In genomic region chr6:86277620-86278019, GRCm38 (mm10) we compare ENCODE assay signal across 25 mouse cellular contexts.
DNase-seq lines count a peak whose midpoint lies in the region; ATAC-seq and TF ChIP-seq lines count a peak whose summit lies in the region.
"Had no signal": no experiment of that assay in that cellular context is flagged by ENCODE, and none has a peak within 500 bp of the region (broad histone marks: within the 10 kb centered on the region; RNA-seq: fewer than 3 reads in every experiment).

No protein-coding gene starts in this region.

- no peaks in the 10 kb centered on the region for H3K9me3 ChIP-seq in stomach, postnatal 0 days (ENCODE audit: control insufficient read depth, low read length)
- H3K9me3 ChIP-seq: embryonic facial prominence, embryonic 15.5 days; forebrain, embryonic 15.5 days; midbrain, embryonic 12.5 days; neural tube, embryonic 15.5 days had no signal

- no peak for TF ChIP-seq EP300 in stomach, postnatal 0 days (optimal IDR thresholded peaks at IDR 0.05)

- no peaks in the 10 kb centered on the region for H3K36me3 ChIP-seq in kidney, adult 2 months (ENCODE audit: control insufficient read depth, insufficient read depth, low read length)
- H3K36me3 ChIP-seq in stomach, postnatal 0 days (ENCODE audit: control insufficient read depth, insufficient read depth, low read length), result no peaks in the 10 kb centered on the region
- H3K36me3 ChIP-seq: embryonic facial prominence, embryonic 15.5 days; forebrain, embryonic 15.5 days; heart, embryonic 13.5 days; midbrain, embryonic 12.5 days; neural tube, embryonic 15.5 days had no signal

- H3K4me3 ChIP-seq in kidney, adult 2 months (ENCODE audit: insufficient read depth, low read depth, low read length), result no peak overlapping the region
- no peak overlapping the region for H3K4me3 ChIP-seq in stomach, postnatal 0 days (ENCODE audit: low read depth, low read length)
- H3K4me3 ChIP-seq: embryonic facial prominence, embryonic 15.5 days; forebrain, embryonic 15.5 days; heart, embryonic 13.5 days; midbrain, embryonic 12.5 days; neural tube, embryonic 15.5 days had no signal

- no peak overlapping the region for H3K27ac ChIP-seq in kidney, adult 2 months (ENCODE audit: insufficient read depth, low read depth, low read length)
- H3K27ac ChIP-seq in stomach, postnatal 0 days (replicated peaks), result no peak overlapping the region
- H3K27ac ChIP-seq: embryonic facial prominence, embryonic 15.5 days; forebrain, embryonic 15.5 days; heart, embryonic 13.5 days; hindbrain, postnatal 0 days; kidney, postnatal 0 days; midbrain, embryonic 12.5 days; neural tube, embryonic 15.5 days had no signal

- 79% methylated on average over 7 of the region's 7 CpGs for WGBS in kidney, adult 2 months
- WGBS in stomach, postnatal 0 days, result 66% methylated on average over 7 of the region's 7 CpGs

- H3K27me3 ChIP-seq in kidney, adult 2 months (replicated peaks; ENCODE audit: control insufficient read depth, insufficient read depth, low read length), result no peaks in the 10 kb centered on the region
- no peaks in the 10 kb centered on the region for H3K27me3 ChIP-seq in stomach, postnatal 0 days (ENCODE audit: control insufficient read depth, insufficient read depth, low read length)
- H3K27me3 ChIP-seq: embryonic facial prominence, embryonic 15.5 days; forebrain, embryonic 15.5 days; heart, embryonic 13.5 days; neural tube, embryonic 15.5 days had no signal

- H3K4me2 ChIP-seq in stomach, postnatal 0 days (replicated peaks; ENCODE audit: low read depth), result no peak overlapping the region
- H3K4me2 ChIP-seq: embryonic facial prominence, embryonic 15.5 days; forebrain, embryonic 15.5 days; heart, embryonic 13.5 days; liver, embryonic 11.5 days; lung, embryonic 14.5 days; midbrain, embryonic 12.5 days; neural tube, embryonic 15.5 days had no signal

- DNase-seq in kidney, adult 2 months, result no peak
- DNase-seq in kidney, adult 11 months, result no peak
- DNase-seq in A20 (ENCODE audit: low read depth, low spot score), result peak; percentile 24
- peak; percentile 70 for DNase-seq in ES-CJ7 (ENCODE audit: low read depth, low spot score)
- no peak for DNase-seq in stomach, postnatal 0 days (ENCODE audit: low spot score)
- DNase-seq in right cerebral cortex, postnatal 10 days (ENCODE audit: low spot score in 2 of 2), result no peak
- DNase-seq: adrenal gland, postnatal 10 days; cerebellum, adult 8-10 months; cerebellum, postnatal 36 days; gastrocnemius, postnatal 14 days; heart, adult 18-20 months; heart, postnatal 14 days; kidney, adult 18-20 months; lung, embryonic 14.5 days; right cerebral cortex, postnatal 14 days; spleen, adult 18-20 months had no signal

- no peak for TF ChIP-seq POLR2A in kidney, adult 2 months (IDR thresholded peaks at IDR 0.05; ENCODE audit: low read depth, low read length)

- H3K4me1 ChIP-seq in kidney, adult 2 months (ENCODE audit: control insufficient read depth, insufficient read depth, low read length), result no peaks in the 10 kb centered on the region
- no peaks in the 10 kb centered on the region for H3K4me1 ChIP-seq in stomach, postnatal 0 days (replicated peaks; ENCODE audit: control insufficient read depth, insufficient read depth)
- H3K4me1 ChIP-seq: embryonic facial prominence, embryonic 15.5 days; forebrain, embryonic 15.5 days; heart, embryonic 13.5 days; neural tube, embryonic 15.5 days had no signal

- TF ChIP-seq CTCF in kidney, adult 2 months (conservative IDR thresholded peaks at IDR 0.05; ENCODE audit: insufficient read depth, insufficient read length, low read depth, low read length), result 0 out of 2 replicates have a peak, but pooled peaks have one; percentile 16
- peak; percentile 31 for TF ChIP-seq CTCF in stomach, postnatal 0 days (IDR thresholded peaks at IDR 0.05; ENCODE audit: low read depth)

- no peak for ATAC-seq in stomach, postnatal 0 days (ENCODE audit: low FRiP score, low TSS enrichment)
- no peak for ATAC-seq in erythroid progenitor cell, adult 5-6 weeks (replicated peaks; ENCODE audit: low FRiP score, poor library complexity, severe bottlenecking)
- ATAC-seq: forebrain, embryonic 15.5 days; hindbrain, postnatal 0 days had no signal

- H3K9ac ChIP-seq in stomach, postnatal 0 days (ENCODE audit: low read length), result no peak overlapping the region
- H3K9ac ChIP-seq: embryonic facial prominence, embryonic 15.5 days; forebrain, embryonic 15.5 days; heart, embryonic 13.5 days; lung, embryonic 14.5 days; midbrain, embryonic 12.5 days; neural tube, embryonic 15.5 days had no signal

Comparison
In these comparisons a context has a peak if more than half of its experiments do, and no peak if none do; other contexts are left out.
1. DNase-seq: peak in A20 (single experiment) and ES-CJ7 (single experiment); none in kidney, adult 2 months (single experiment), kidney, adult 11 months (single experiment), stomach, postnatal 0 days (single experiment) and right cerebral cortex, postnatal 10 days (0 of 2).